Mouse (Mus musculus) forebrain, embryonic 15.5 days (tissue): ENCODE data around the gene Ssbp2. TPM values are rescaled to one million over a fixed set of nuclear protein-coding genes. Genes with fewer than 3 reads are reported as not detected.
A peak's percentile ranks its signal among the peaks of the same experiment; 100 is the strongest.

Source experiments
- ATAC-seq: fragments of 200-750 bp; cut with Nextera tagmentation; replicated peaks from 2 replicates; pipeline ENCODE4 v1.8.0; 2017; ENCODE audit warnings: mild to moderate bottlenecking, moderate TSS enrichment, moderate library complexity
- H3K27ac ChIP-seq: fragments of 300-500 bp; sonication (generic); replicated peaks from 2 replicates; pipeline ENCODE4 v1.5.1; 2015; ENCODE audit warnings: mild to moderate bottlenecking, inconsistent platforms
- H3K27me3 ChIP-seq: fragments of 300-500 bp; sonication (generic); 2 replicates; pipeline ENCODE4 v1.6.1; 2015; ENCODE audit warnings: inconsistent platforms
- H3K36me3 ChIP-seq: fragments of 300-500 bp; sonication (generic); 2 replicates; pipeline ENCODE4 v1.6.1; 2015; ENCODE audit warnings: mild to moderate bottlenecking, inconsistent platforms
- H3K4me1 ChIP-seq: fragments of 300-500 bp; sonication (generic); 2 replicates; pipeline ENCODE4 v1.6.1; 2015; ENCODE audit warnings: inconsistent platforms
- H3K4me2 ChIP-seq: fragments of 300-500 bp; sonication (generic); replicated peaks from 2 replicates; pipeline ENCODE4 v1.6.1; 2015; ENCODE audit warnings: mild to moderate bottlenecking, inconsistent platforms
- H3K4me3 ChIP-seq: fragments of 300-500 bp; sonication (generic); 2 replicates; pipeline ENCODE4 v1.5.1; 2015; ENCODE audit warnings: mild to moderate bottlenecking, inconsistent platforms
- H3K9ac ChIP-seq: fragments of 300-500 bp; sonication (generic); replicated peaks from 2 replicates; pipeline ENCODE4 v1.6.1; 2015; ENCODE audit warnings: mild to moderate bottlenecking, inconsistent platforms
- H3K9me3 ChIP-seq: fragments of 300-500 bp; sonication (generic); 2 replicates; pipeline ENCODE4 v1.6.1; 2016; ENCODE audit warnings: inconsistent platforms
- WGBS: fragments of 180-500 bp; shearing (Covaris S2); methylation state at CpG from one replicate; pipeline ENCODE4 v1.1.7; 2015; ENCODE audit warnings: mixed read lengths; 5-methylcytosine and 5-hydroxymethylcytosine counted together
- polyA plus RNA-seq: library from polyadenylated mRNA; unstranded; fragments of >200 nt; fragmentation: Nextera tagmentation; extraction: Ambion mirVana; gene quantifications from 2 replicates; pipeline ENCODE4 v1.2.1, GENCODE M21; 2015

Ssbp2 gene
- polyA plus RNA-seq, 1 experiment from 2014 or later = 308 TPM

DNA sequence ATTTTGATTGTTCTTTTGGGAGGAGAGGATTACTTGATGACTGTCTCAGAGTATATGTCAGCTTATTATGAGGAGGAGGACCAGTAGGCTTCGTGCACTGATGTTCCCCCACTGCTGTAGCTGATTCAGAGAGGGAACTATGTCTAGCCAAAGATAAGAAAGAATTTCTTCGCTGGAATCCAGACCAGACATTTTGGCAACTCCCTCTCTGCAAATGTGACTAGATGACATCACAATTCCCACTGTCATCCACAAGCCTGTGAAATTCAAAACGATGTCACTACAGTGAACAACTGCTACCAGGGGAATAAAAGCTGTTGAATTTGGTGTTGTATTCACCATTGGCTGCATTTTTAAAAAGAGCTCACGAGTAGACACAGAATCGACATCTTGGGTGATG is 11.1 kb upstream of the Ssbp2 start:
- WGBS = 63% methylated on average over 5 of the region's 5 CpGs
- peaks cover under 1% of the 10 kb centered on the region for H3K4me1 ChIP-seq
- no peak overlapping the region for H3K27ac ChIP-seq
- H3K4me2 ChIP-seq = no peak overlapping the region
- H3K27me3 ChIP-seq = no peaks in the 10 kb centered on the region
- no peak overlapping the region for H3K9ac ChIP-seq
- H3K36me3 ChIP-seq = no peaks in the 10 kb centered on the region
- H3K9me3 ChIP-seq = no peaks in the 10 kb centered on the region
- H3K4me3 ChIP-seq = no peak overlapping the region
- 0 out of 2 replicates have a peak, but pooled peaks have one; percentile 16 for ATAC-seq

DNA sequence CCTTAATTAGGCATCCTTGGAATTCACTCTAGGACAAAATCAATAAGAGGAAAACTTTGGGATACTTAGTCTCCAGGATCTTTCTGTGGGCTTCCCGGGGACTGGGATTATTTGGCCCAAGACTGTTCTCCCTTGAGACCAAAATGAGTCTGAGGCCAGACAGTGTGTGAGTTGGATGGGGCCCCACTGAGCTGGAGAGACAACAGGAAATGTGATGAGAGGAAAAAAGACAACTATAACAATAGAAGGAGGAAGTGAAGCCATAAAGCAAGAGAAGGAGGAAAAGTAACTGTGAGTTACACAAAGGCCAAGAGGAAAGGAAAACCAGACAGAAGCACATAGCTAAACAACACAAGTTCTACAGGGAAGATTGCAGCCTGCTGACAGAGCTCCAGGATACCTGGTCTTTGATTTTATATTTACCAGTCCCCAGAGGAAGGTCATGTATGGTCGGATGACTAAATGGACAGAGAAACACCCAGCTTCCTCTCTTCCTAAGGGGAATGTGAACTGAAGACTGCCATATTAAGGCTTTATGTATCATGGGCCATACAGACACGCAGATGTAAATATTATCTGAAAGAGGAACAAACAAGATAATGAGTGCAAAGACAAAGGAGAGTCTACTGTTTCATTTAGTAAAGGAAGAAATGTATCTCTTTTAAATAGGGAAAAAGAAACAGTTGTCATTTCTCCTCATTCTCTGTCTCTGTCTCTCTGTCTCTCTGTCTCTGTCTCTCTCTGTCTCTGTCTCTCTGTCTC is 8.5 kb upstream of the Ssbp2 start:
- H3K36me3 ChIP-seq = no peaks in the 10 kb centered on the region
- ATAC-seq = no peak
- H3K9ac ChIP-seq = no peak overlapping the region
- no peak overlapping the region for H3K4me2 ChIP-seq
- 69% methylated on average over 3 of the region's 3 CpGs for WGBS
- no peak overlapping the region for H3K4me3 ChIP-seq
- no peaks in the 10 kb centered on the region for H3K9me3 ChIP-seq
- no peaks in the 10 kb centered on the region; the same call in 1 of the 2 replicates for H3K4me1 ChIP-seq
- no peak overlapping the region for H3K27ac ChIP-seq
- no peaks in the 10 kb centered on the region for H3K27me3 ChIP-seq

DNA sequence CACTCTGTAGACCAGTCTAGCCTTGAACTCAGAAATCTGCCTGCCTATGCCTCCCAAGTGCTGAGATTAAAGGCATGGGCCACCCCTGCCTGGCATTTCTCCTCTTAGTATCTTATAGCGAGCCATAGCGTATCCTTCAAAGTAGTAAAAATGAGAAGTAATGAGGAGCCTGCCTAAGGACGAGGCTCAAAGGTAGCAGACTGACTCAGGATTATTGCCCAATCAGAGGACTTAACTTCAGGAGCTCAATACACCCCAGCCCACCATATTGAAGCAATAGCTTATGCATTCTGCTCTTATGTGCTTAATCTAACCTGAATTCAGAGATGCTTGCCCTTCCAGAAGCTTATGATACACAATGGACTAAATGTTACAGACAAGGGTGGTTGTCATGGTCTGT is 7.8 kb upstream of the Ssbp2 start:
- WGBS = 91% methylated on average over 3 of the region's 3 CpGs
- Histone ChIP-seq H3K9me3 (no peaks in the 10 kb centered on the region), H3K27ac (no peak overlapping the region), H3K27me3 (no peaks in the 10 kb centered on the region), H3K4me3 (no peak overlapping the region), H3K4me1 (no peaks in the 10 kb centered on the region; the same call in 1 of the 2 replicates), H3K36me3 (no peaks in the 10 kb centered on the region), H3K9ac (no peak overlapping the region), H3K4me2 (no peak overlapping the region)
- ATAC-seq = no peak

GRCm38 (mm10) chr13:91453236-91453635 is 6.8 kb upstream of the Ssbp2 start:
- no peaks in the 10 kb centered on the region for H3K36me3 ChIP-seq
- ATAC-seq = no peak
- H3K4me2 ChIP-seq = no peak overlapping the region
- no peaks in the 10 kb centered on the region; the same call in 1 of the 2 replicates for H3K4me1 ChIP-seq
- no peak overlapping the region for H3K27ac ChIP-seq
- H3K9ac ChIP-seq = no peak overlapping the region
- WGBS = 91% methylated on average over 3 of the region's 3 CpGs
- no peak overlapping the region for H3K4me3 ChIP-seq
- H3K9me3 ChIP-seq = no peaks in the 10 kb centered on the region
- H3K27me3 ChIP-seq = no peaks in the 10 kb centered on the region

GRCm38 (mm10) chr13:91456041-91456440 is 4.0 kb upstream of the Ssbp2 start:
- no peak overlapping the region for H3K4me2 ChIP-seq
- H3K27me3 ChIP-seq = no peaks in the 10 kb centered on the region
- H3K4me1 ChIP-seq = peaks cover 12% of the 10 kb centered on the region
- no peak overlapping the region for H3K27ac ChIP-seq
- H3K9me3 ChIP-seq = no peaks in the 10 kb centered on the region
- H3K4me3 ChIP-seq = no peak overlapping the region
- no peaks in the 10 kb centered on the region for H3K36me3 ChIP-seq
- ATAC-seq = no peak
- H3K9ac ChIP-seq = no peak overlapping the region
- 41% methylated on average over 2 of the region's 2 CpGs for WGBS

DNA sequence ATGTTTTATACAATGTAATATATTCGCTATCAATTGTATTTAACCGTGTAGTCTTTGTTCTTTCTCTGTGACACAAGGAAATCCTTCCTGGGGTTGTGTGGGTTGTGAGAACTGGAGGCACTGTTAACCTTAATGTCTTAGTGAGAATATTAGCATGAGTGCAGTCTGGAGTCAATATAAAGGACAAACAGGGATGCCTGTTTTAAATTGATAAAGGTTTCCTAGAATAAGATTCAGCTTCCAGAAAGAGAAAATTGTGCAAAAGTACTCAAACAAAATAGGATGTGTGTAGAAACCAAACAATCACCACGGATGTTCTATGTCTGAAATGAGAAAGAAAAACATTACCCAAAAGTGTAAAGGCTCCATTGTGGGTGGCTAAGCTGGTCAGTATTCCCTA is 3.3 kb upstream of the Ssbp2 start:
- Histone ChIP-seq H3K4me3 (no peak overlapping the region), H3K27ac (no peak overlapping the region), H3K9ac (no peak overlapping the region), H3K36me3 (no peaks in the 10 kb centered on the region), H3K4me1 (peaks cover 12% of the 10 kb centered on the region), H3K4me2 (no peak overlapping the region), H3K27me3 (no peaks in the 10 kb centered on the region), H3K9me3 (no peaks in the 10 kb centered on the region)
- WGBS = 73% methylated on average over 3 of the region's 3 CpGs
- no peak for ATAC-seq

DNA sequence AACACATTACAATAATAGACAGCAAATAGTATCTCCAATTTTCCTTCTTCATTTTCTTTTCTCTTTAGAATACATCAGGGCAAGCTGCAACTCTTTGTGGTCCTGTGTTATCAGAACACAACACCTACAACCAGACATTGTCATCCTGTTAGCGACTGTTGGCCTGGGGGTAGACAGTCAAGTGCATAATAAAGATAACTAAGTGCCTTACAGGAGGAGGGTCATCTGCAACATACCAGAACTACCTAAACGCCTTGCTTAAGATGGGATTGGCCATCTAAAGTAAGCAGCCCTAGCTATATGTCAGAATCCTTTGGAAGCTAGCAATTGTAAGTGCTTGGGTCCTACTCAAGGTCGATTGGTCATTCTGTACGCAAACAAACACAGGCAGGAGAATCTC is 2.1 kb upstream of the Ssbp2 start:
- ATAC-seq = no peak
- Histone ChIP-seq H3K4me3 (no peak overlapping the region), H3K9ac (no peak overlapping the region), H3K4me1 (peaks cover 21% of the 10 kb centered on the region), H3K9me3 (no peaks in the 10 kb centered on the region), H3K27me3 (no peaks in the 10 kb centered on the region), H3K36me3 (no peaks in the 10 kb centered on the region), H3K4me2 (no peak overlapping the region), H3K27ac (no peak overlapping the region)
- WGBS = 83% methylated on average over 4 of the region's 4 CpGs

DNA sequence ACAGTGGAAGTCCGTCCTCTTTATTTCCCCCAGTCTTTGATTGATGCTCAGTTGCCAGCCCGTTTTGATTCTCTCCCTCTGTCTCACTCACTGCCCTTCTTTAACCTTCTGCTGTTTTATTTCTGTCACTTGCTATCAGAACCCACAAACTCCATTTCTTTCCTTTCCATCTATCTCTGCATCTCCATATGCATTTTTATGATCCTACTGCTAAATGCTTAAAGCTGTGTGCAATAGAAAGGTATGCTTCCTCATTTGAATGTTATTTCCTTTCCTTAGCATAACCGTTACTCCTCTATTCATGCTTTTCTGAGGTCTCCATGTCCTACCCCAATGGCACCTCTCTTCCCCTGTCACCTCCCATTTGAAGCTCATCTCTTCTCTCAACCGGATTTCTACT is 594 bp upstream of the Ssbp2 start:
- Histone ChIP-seq H3K4me2 (no peak overlapping the region), H3K36me3 (no peaks in the 10 kb centered on the region), H3K27me3 (no peaks in the 10 kb centered on the region), H3K27ac (peak overlapping the region; percentile 94), H3K4me1 (peaks cover 32% of the 10 kb centered on the region), H3K9me3 (no peaks in the 10 kb centered on the region), H3K9ac (no peak overlapping the region), H3K4me3 (no peak overlapping the region)
- ATAC-seq = no peak
- 27% methylated on average over 4 of the region's 4 CpGs for WGBS

- peak; percentile 99 for ATAC-seq
- peak overlapping the region; percentile 97 for H3K4me3 ChIP-seq
- peak overlapping the region; percentile 91 for H3K4me2 ChIP-seq
- H3K27me3 ChIP-seq = no peaks in the 10 kb centered on the region
- peak overlapping the region; percentile 94 for H3K9ac ChIP-seq
- WGBS = under 1% methylated on average over 48 of the region's 70 CpGs
- peak overlapping the region; percentile 98 for H3K27ac ChIP-seq
- H3K36me3 ChIP-seq = no peaks in the 10 kb centered on the region
- no peaks in the 10 kb centered on the region for H3K9me3 ChIP-seq
- peaks cover 34% of the 10 kb centered on the region for H3K4me1 ChIP-seq
These were observed 670 bp downstream of the Ssbp2 start for GRCm38 (mm10) chr13:91460621-91461284.

GRCm38 (mm10) chr13:91461299-91461698 is 1.2 kb downstream of the Ssbp2 start:
- WGBS = 3% methylated on average over 31 of the region's 61 CpGs
- Histone ChIP-seq H3K27ac (peak overlapping the region; percentile 98), H3K4me1 (peaks cover 34% of the 10 kb centered on the region), H3K4me2 (peak overlapping the region; percentile 91), H3K4me3 (peak overlapping the region; percentile 97), H3K9me3 (no peaks in the 10 kb centered on the region), H3K36me3 (no peaks in the 10 kb centered on the region), H3K27me3 (no peaks in the 10 kb centered on the region), H3K9ac (peak overlapping the region; percentile 94)
- ATAC-seq = peak; percentile 22

DNA sequence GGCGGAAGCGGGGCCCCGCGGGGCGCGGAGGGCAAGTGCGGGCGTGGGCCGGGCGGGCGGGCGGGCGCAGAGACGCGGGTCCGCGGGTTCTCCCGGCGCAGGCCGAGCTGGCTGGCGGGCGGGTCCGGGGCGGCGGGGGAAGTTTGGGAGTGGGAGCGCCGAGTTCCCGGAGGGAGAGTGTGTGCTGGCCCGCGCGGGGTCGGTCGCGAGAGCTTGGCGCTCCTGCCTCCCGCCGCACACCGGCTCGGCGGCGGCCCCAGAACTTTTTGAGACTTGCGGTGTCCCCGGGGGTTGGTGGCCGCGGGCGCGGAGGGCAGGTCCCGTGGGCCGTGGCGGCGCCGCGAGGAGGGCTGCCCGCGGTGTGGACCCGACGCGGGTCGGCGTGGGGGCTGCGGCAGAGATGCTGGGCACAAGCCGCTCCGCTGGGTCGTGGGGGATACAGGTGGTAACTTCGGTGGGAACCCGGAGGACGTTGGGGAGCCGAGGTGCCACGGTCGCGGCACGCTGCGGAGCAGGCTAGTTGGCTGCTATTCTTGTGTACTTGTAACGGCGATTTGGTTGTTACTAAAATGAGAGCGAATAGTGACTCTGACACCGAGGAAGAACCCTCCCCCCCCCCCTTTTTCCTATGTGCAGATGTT is 1.7 kb downstream of the Ssbp2 start:
- Histone ChIP-seq H3K27me3 (no peaks in the 10 kb centered on the region), H3K27ac (peak overlapping the region; percentile 98), H3K36me3 (no peaks in the 10 kb centered on the region), H3K9me3 (no peaks in the 10 kb centered on the region), H3K4me1 (peaks cover 34% of the 10 kb centered on the region), H3K9ac (peak overlapping the region; percentile 94), H3K4me3 (peak overlapping the region; percentile 97), H3K4me2 (peak overlapping the region; percentile 91)
- WGBS = under 1% methylated on average over 60 of the region's 77 CpGs
- ATAC-seq = no peak

GRCm38 (mm10) chr13:91462395-91462794 is 2.3 kb downstream of the Ssbp2 start:
- Histone ChIP-seq H3K9me3 (no peaks in the 10 kb centered on the region), H3K4me2 (peak overlapping the region; percentile 91), H3K27ac (peak overlapping the region; percentile 98; the same call in 1 of the 2 replicates), H3K36me3 (no peaks in the 10 kb centered on the region), H3K4me1 (peaks cover 34% of the 10 kb centered on the region), H3K27me3 (no peaks in the 10 kb centered on the region), H3K9ac (peak overlapping the region; percentile 94), H3K4me3 (peak overlapping the region; percentile 97)
- no peak for ATAC-seq
- 0% methylated on average over 2 of the region's 2 CpGs for WGBS
